In the genomic region with DNA sequence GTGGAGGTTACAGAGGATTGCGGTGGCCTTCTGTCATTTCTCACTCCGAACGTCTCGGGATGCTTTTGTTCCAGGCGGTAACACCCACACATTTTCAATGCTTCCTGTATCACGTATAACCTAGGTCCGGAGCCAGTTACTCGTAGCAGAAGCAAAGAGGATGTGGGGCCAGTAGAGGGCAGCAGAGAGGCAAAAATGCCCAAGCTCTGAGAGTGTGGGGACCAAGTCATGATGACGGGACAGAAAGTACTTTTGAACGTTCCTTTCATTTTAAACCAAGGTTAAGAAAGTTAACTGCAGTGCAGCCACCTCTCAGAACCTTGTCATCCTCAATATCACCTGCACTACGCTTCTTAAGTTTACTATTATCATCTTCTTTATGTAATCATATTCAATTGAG, we compare ENCODE assay signal across 8 mouse cellular contexts.
A peak's percentile ranks its signal among the peaks of the same experiment; 100 is the strongest.
DNase-seq lines count a peak whose midpoint lies in the region; ATAC-seq and TF ChIP-seq lines count a peak whose summit lies in the region.

No protein-coding gene starts in this region.

- no peaks in the 10 kb centered on the region for H3K9me3 ChIP-seq in ES-Bruce4 (replicated peaks; ENCODE audit: control insufficient read depth, insufficient read depth, low read length, poor library complexity, severe bottlenecking)
- no peaks in the 10 kb centered on the region for H3K9me3 ChIP-seq in forebrain, embryonic 14.5 days (replicated peaks; ENCODE audit: control insufficient read depth, low read length)
- no peaks in the 10 kb centered on the region for H3K9me3 ChIP-seq in neural tube, embryonic 15.5 days (replicated peaks)

- peak; percentile 92 for TF ChIP-seq CTCF in ES-Bruce4 (IDR thresholded peaks at IDR 0.05; ENCODE audit: low read depth, low read length)

- peak overlapping the region; percentile 65; the same call in 1 of the 2 replicates for H3K27ac ChIP-seq in ES-Bruce4 (ENCODE audit: insufficient read depth, low read length)
- H3K27ac ChIP-seq in forebrain, embryonic 14.5 days (ENCODE audit: low read depth, low read length): no peak overlapping the region
- no peak overlapping the region for H3K27ac ChIP-seq in neural tube, embryonic 15.5 days (replicated peaks)

- TF ChIP-seq EP300 in ES-Bruce4 (IDR thresholded peaks at IDR 0.05; ENCODE audit: insufficient read depth, low read depth, low read length): peak; percentile 93

- WGBS in forebrain, embryonic 14.5 days: 2% methylated on average over 11 of the region's 11 CpGs
- 3% methylated on average over 11 of the region's 11 CpGs for WGBS in neural tube, embryonic 15.5 days

- no peaks in the 10 kb centered on the region for H3K36me3 ChIP-seq in ES-Bruce4 (ENCODE audit: control insufficient read depth, insufficient read depth, low read length, poor library complexity, severe bottlenecking)
- no peaks in the 10 kb centered on the region for H3K36me3 ChIP-seq in forebrain, embryonic 14.5 days (ENCODE audit: control insufficient read depth, insufficient read depth, low read length)
- no peaks in the 10 kb centered on the region for H3K36me3 ChIP-seq in neural tube, embryonic 15.5 days

- H3K9ac ChIP-seq in ES-Bruce4 (ENCODE audit: low read depth, poor library complexity, severe bottlenecking): 0 out of 2 replicates have a peak overlapping the region, but pooled peaks have one; percentile 30
- H3K9ac ChIP-seq in forebrain, embryonic 14.5 days (ENCODE audit: low read length): peak overlapping the region; percentile 21; the same call in 1 of the 2 replicates
- peak overlapping the region; percentile 47 for H3K9ac ChIP-seq in neural tube, embryonic 15.5 days (replicated peaks)

- H3K27me3 ChIP-seq in ES-Bruce4 (ENCODE audit: control insufficient read depth, insufficient read depth, low read length, poor library complexity, severe bottlenecking): no peaks in the 10 kb centered on the region
- no peaks in the 10 kb centered on the region for H3K27me3 ChIP-seq in forebrain, embryonic 14.5 days (replicated peaks; ENCODE audit: control insufficient read depth, insufficient read depth, low read length)
- no peaks in the 10 kb centered on the region for H3K27me3 ChIP-seq in neural tube, embryonic 15.5 days (replicated peaks)

- TF ChIP-seq POLR2A in ES-Bruce4 (IDR thresholded peaks at IDR 0.05; ENCODE audit: insufficient read depth, low read length): no peak

- peak overlapping the region; percentile 40; the same call in 1 of the 2 replicates for H3K4me3 ChIP-seq in ES-Bruce4 (ENCODE audit: low read depth, low read length)
- H3K4me3 ChIP-seq in forebrain, embryonic 14.5 days (ENCODE audit: low read depth, low read length): no peak overlapping the region
- peak overlapping the region; percentile 9; the same call in 1 of the 2 replicates for H3K4me3 ChIP-seq in neural tube, embryonic 15.5 days (replicated peaks)

- intact Hi-C loops in heart, postnatal 14 days (cut with DNase I): loop anchor here (1.0 to 5.0 kb wide), 2 partner anchors 131 to 241 kb away; no protein-coding TSS in a partner anchor

- peak overlapping the region; percentile 44 for H3K4me2 ChIP-seq in forebrain, embryonic 14.5 days (ENCODE audit: low read length)
- H3K4me2 ChIP-seq in neural tube, embryonic 15.5 days: peak overlapping the region; percentile 53

- H3K4me1 ChIP-seq in ES-Bruce4 (ENCODE audit: control insufficient read depth, insufficient read depth, low read length): peaks cover 2% of the 10 kb centered on the region
- H3K4me1 ChIP-seq in forebrain, embryonic 14.5 days (ENCODE audit: control insufficient read depth, insufficient read depth, low read length): peaks cover 6% of the 10 kb centered on the region; the same call in 1 of the 2 replicates
- peaks cover 18% of the 10 kb centered on the region for H3K4me1 ChIP-seq in neural tube, embryonic 15.5 days

- ATAC-seq in forebrain, embryonic 14.5 days: peak; percentile 92
- ATAC-seq in neural tube, embryonic 15.5 days (ENCODE audit: low FRiP score): peak; percentile 87

- peak; percentile 86 for DNase-seq in cerebellum, adult 11 months
- peak; percentile 95 for DNase-seq in forebrain, embryonic 14.5 days (ENCODE audit: low spot score)
- DNase-seq in heart, postnatal 14 days: peak; percentile 90 to 93
- peak; percentile 92 for DNase-seq in layer of hippocampus, adult 11-12 months (ENCODE audit: low spot score)
- DNase-seq in lung, adult 18-20 months: peak; percentile 89 to 93
- DNase-seq in testis, postnatal 14 days (ENCODE audit: low spot score): peak; percentile 78
